Mouse (Mus musculus): ENCODE measurements at regions not wholly inside any gene's neighbourhood (a gene's known extent, or its start where the extent isn't known, plus 50 kb on each side); places are given as distances from the start of the nearest gene placed in this dataset.

- no peaks in the 10 kb centered on the region for H3K36me3 ChIP-seq
- no peak overlapping the region for H3K9ac ChIP-seq
- 89% methylated on average over 2 of the region's 2 CpGs for WGBS
- H3K4me3 ChIP-seq, result no peak overlapping the region
- H3K4me2 ChIP-seq (replicated peaks), result no peak overlapping the region
- no peaks in the 10 kb centered on the region for H3K4me1 ChIP-seq
- H3K9me3 ChIP-seq, result no peaks in the 10 kb centered on the region
- H3K27ac ChIP-seq, result no peak overlapping the region
- ATAC-seq (ENCODE audit: insufficient number of reproducible peaks, insufficient read depth, low FRiP score, low TSS enrichment), result no peak
- H3K27me3 ChIP-seq, result no peaks in the 10 kb centered on the region
Observed at GRCm38 (mm10) chr17:65105622-65106021, 269.8 kb upstream of the 4930583I09Rik start.

DNA sequence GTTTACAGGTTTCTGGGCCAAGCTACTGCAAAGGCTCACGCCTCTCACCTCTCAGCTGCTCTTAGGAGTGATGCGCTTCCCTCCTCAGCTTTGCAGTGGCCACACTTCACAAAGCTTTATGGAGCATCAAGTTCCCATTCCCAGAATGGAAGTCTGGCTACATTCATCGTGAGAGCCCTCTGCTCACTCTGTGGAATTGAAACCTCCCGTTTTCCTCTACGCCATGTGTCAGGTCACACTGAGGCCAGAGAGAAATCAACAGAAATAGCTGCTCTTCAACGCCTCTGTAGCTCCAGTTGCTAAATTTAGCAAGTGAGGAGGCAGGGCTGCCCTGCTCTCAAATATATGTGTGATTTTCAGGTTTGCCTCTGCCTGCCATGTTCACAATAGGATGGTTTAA is 265.3 kb upstream of the 4930583I09Rik start:
- Histone ChIP-seq H3K27me3 (no peaks in the 10 kb centered on the region), H3K4me2 (replicated peaks) (no peak overlapping the region), H3K4me3 (no peak overlapping the region), H3K9ac (no peak overlapping the region), H3K4me1 (no peaks in the 10 kb centered on the region), H3K36me3 (no peaks in the 10 kb centered on the region), H3K27ac (no peak overlapping the region), H3K9me3 (no peaks in the 10 kb centered on the region)
- 57% methylated on average over 6 of the region's 6 CpGs for WGBS
- no peak for ATAC-seq (ENCODE audit: insufficient number of reproducible peaks, insufficient read depth, low FRiP score, low TSS enrichment)

DNA sequence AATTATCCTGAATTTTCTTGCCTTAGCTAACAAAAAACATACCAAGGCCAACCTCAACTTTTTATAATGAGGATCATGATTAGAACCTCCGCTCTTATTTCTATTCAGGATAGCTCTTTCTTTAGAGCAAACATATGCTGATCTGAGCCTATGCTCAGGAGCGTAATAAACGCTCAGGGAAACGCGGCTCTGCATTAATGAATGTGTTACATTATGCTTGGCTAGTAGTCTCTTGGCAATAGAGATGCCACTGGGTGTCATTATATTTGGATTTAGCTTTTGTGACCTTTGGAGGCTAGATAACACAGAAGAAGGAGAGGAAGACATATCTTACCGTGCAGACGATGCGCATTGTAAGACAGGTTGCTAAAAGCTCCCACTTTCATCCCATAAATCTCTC is 246.4 kb upstream of the 4930583I09Rik start:
- no peak overlapping the region for H3K27ac ChIP-seq
- 88% methylated on average over 8 of the region's 8 CpGs for WGBS
- no peak for ATAC-seq (ENCODE audit: insufficient number of reproducible peaks, insufficient read depth, low FRiP score, low TSS enrichment)
- H3K4me2 ChIP-seq (replicated peaks), result no peak overlapping the region
- no peaks in the 10 kb centered on the region for H3K9me3 ChIP-seq
- no peaks in the 10 kb centered on the region for H3K27me3 ChIP-seq
- no peaks in the 10 kb centered on the region for H3K4me1 ChIP-seq
- no peak overlapping the region for H3K9ac ChIP-seq
- H3K4me3 ChIP-seq, result no peak overlapping the region
- H3K36me3 ChIP-seq, result no peaks in the 10 kb centered on the region

GRCm38 (mm10) chr17:65081779-65082086 is 245.9 kb upstream of the 4930583I09Rik start:
- no peaks in the 10 kb centered on the region for H3K9me3 ChIP-seq
- H3K27me3 ChIP-seq, result no peaks in the 10 kb centered on the region
- H3K9ac ChIP-seq, result no peak overlapping the region
- no peak overlapping the region for H3K4me2 ChIP-seq (replicated peaks)
- H3K4me3 ChIP-seq, result no peak overlapping the region
- H3K27ac ChIP-seq, result no peak overlapping the region
- no peak for ATAC-seq (ENCODE audit: insufficient number of reproducible peaks, insufficient read depth, low FRiP score, low TSS enrichment)
- H3K4me1 ChIP-seq, result no peaks in the 10 kb centered on the region
- no peaks in the 10 kb centered on the region for H3K36me3 ChIP-seq
- WGBS, result 63% methylated on average over 2 of the region's 2 CpGs

DNA sequence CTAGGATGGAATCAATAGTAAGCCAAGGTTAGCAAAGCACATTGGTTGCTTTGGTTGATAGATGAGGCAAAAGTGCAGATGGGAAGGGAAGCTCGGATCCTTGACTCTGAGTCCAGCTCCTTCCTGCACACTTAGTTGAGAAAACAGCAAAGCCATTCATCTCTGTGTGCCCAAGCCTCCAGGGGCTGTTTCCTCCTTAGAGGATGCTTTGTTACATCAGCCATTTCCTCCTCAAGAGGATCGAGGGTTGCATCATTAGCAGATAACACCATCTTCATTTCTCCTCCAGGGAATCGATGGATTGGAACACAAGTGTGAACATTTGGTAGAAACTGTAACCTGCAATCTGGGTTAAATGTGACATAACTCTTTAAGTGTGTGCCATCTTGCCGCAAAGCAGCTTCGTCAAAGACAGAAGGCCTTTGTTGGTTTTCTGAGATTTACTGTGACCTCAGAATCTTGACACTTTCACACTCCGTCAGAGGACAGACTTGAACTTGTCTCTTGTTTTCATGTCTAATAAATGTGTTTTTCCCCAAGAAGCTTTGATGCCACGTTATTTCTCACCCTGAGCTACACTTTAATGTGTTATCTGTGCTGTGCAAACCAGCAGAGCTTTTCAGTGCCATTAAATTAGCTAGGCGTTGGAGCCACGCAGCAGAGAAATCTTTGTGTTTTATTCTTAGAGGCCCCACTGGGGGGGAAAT is 245.4 kb upstream of the 4930583I09Rik start:
- Histone ChIP-seq H3K4me1 (no peaks in the 10 kb centered on the region), H3K27ac (no peak overlapping the region), H3K36me3 (no peaks in the 10 kb centered on the region), H3K27me3 (no peaks in the 10 kb centered on the region), H3K4me2 (replicated peaks) (no peak overlapping the region), H3K9me3 (no peaks in the 10 kb centered on the region), H3K4me3 (no peak overlapping the region), H3K9ac (no peak overlapping the region)
- no peak for ATAC-seq (ENCODE audit: insufficient number of reproducible peaks, insufficient read depth, low FRiP score, low TSS enrichment)
- 45% methylated on average over 9 of the region's 9 CpGs for WGBS

DNA sequence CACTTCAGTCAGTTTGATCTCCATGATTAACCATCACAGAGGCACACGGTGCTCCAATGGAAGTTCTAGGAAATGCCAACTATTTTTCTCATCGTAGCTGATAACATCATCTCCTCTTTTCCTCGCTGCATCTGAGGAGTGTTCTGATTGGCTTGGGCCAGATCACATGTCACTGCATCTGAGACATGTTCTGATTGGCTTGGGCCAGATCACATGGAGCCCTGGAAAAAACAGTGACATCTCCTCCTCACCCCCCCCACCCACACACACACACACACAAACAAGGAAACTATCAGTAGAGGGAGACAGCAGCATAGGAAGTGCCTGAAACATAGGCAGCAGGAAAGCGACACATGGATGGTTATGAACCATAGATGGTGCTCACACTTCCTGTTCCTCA is 239.0 kb upstream of the 4930583I09Rik start:
- H3K27ac ChIP-seq, result no peak overlapping the region
- no peak for ATAC-seq (ENCODE audit: insufficient number of reproducible peaks, insufficient read depth, low FRiP score, low TSS enrichment)
- H3K4me2 ChIP-seq (replicated peaks), result no peak overlapping the region
- no peaks in the 10 kb centered on the region for H3K27me3 ChIP-seq
- 92% methylated on average over 4 of the region's 4 CpGs for WGBS
- H3K4me3 ChIP-seq, result no peak overlapping the region
- no peaks in the 10 kb centered on the region for H3K36me3 ChIP-seq
- no peaks in the 10 kb centered on the region for H3K4me1 ChIP-seq
- no peak overlapping the region for H3K9ac ChIP-seq
- H3K9me3 ChIP-seq, result no peaks in the 10 kb centered on the region

- 55% methylated on average over 3 of the region's 3 CpGs for WGBS
- Histone ChIP-seq H3K27ac (no peak overlapping the region), H3K9ac (no peak overlapping the region), H3K9me3 (no peaks in the 10 kb centered on the region), H3K27me3 (no peaks in the 10 kb centered on the region), H3K36me3 (no peaks in the 10 kb centered on the region), H3K4me2 (replicated peaks) (no peak overlapping the region), H3K4me1 (no peaks in the 10 kb centered on the region), H3K4me3 (no peak overlapping the region)
- no peak for ATAC-seq (ENCODE audit: insufficient number of reproducible peaks, insufficient read depth, low FRiP score, low TSS enrichment)
Observed at GRCm38 (mm10) chr17:65071114-65071513, 235.2 kb upstream of the 4930583I09Rik start.

DNA sequence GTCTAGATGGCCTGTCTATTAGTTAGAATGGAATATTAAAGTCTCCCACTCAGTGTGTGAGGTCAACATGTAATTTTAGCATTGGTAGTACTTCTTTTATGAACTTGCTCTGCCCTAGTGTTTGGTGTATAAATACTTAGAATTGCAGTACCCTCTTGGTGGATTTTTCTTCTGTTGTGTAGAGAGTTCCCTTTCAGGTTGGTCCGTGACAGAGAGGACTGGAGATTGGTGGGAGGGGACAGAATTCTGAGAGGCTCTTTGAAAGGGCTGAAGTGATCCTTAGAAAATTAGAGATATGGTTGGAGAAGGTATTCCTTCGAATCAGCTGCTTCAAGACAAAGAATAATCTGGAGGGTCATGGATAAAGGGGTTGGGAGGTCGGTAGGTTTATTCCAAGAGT is 230.3 kb upstream of the 4930583I09Rik start:
- ATAC-seq (ENCODE audit: insufficient number of reproducible peaks, insufficient read depth, low FRiP score, low TSS enrichment), result no peak
- H3K4me1 ChIP-seq, result no peaks in the 10 kb centered on the region

GRCm38 (mm10) chr17:65056059-65056458 is 220.2 kb upstream of the 4930583I09Rik start:
- Histone ChIP-seq H3K27ac (no peak overlapping the region), H3K4me1 (no peaks in the 10 kb centered on the region), H3K9ac (no peak overlapping the region), H3K4me3 (no peak overlapping the region), H3K9me3 (no peaks in the 10 kb centered on the region), H3K4me2 (replicated peaks) (no peak overlapping the region), H3K27me3 (no peaks in the 10 kb centered on the region), H3K36me3 (no peaks in the 10 kb centered on the region)
- 71% methylated on average over 4 of the region's 4 CpGs for WGBS
- ATAC-seq (ENCODE audit: insufficient number of reproducible peaks, insufficient read depth, low FRiP score, low TSS enrichment), result no peak

More for the DNA sequence above, 230.3 kb upstream of the 4930583I09Rik start:
- no peak overlapping the region for H3K27ac ChIP-seq
- no peaks in the 10 kb centered on the region for H3K36me3 ChIP-seq
- no peaks in the 10 kb centered on the region for H3K27me3 ChIP-seq
- H3K9ac ChIP-seq, result no peak overlapping the region
- no peak overlapping the region for H3K4me2 ChIP-seq (replicated peaks)
- no peaks in the 10 kb centered on the region for H3K9me3 ChIP-seq
- H3K4me3 ChIP-seq, result no peak overlapping the region
- WGBS, result 79% methylated on average over 3 of the region's 3 CpGs

GRCm38 (mm10) chr17:65049860-65050482 is 214.1 kb upstream of the 4930583I09Rik start:
- ATAC-seq (ENCODE audit: insufficient number of reproducible peaks, insufficient read depth, low FRiP score, low TSS enrichment), result no peak
- 46% methylated on average over 7 of the region's 7 CpGs for WGBS

DNA sequence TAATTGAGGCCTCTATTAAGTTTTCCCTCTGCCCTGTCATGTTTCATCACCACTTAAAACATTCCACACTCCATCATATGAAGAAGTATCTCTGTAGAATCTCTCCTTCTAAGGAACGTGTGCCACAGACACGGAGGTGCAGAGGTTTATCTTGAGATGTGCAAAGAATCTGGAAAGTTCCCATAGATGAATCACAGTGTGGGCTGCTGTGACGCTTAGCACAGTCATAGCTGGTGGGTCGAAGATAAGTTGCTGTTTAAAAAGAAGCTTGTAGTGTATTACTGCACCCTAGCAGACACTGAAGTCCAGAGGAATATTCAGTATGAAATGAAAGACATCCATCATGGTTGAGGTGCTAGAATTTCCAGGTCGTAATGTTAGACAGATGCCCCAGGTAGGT is 179.9 kb upstream of the 4930583I09Rik start:
- Histone ChIP-seq H3K4me2 (replicated peaks) (no peak overlapping the region), H3K4me3 (no peak overlapping the region), H3K9me3 (no peaks in the 10 kb centered on the region), H3K4me1 (no peaks in the 10 kb centered on the region), H3K27ac (no peak overlapping the region), H3K36me3 (no peaks in the 10 kb centered on the region), H3K9ac (no peak overlapping the region), H3K27me3 (no peaks in the 10 kb centered on the region)
- ATAC-seq (ENCODE audit: insufficient number of reproducible peaks, insufficient read depth, low FRiP score, low TSS enrichment), result no peak
- 91% methylated on average over 5 of the region's 5 CpGs for WGBS

More at GRCm38 (mm10) chr17:65049860-65050482, 214.1 kb upstream of the 4930583I09Rik start:
- Histone ChIP-seq H3K9me3 (no peaks in the 10 kb centered on the region), H3K4me1 (no peaks in the 10 kb centered on the region), H3K27me3 (no peaks in the 10 kb centered on the region), H3K36me3 (no peaks in the 10 kb centered on the region), H3K9ac (no peak overlapping the region), H3K4me3 (no peak overlapping the region), H3K4me2 (replicated peaks) (no peak overlapping the region), H3K27ac (no peak overlapping the region)

DNA sequence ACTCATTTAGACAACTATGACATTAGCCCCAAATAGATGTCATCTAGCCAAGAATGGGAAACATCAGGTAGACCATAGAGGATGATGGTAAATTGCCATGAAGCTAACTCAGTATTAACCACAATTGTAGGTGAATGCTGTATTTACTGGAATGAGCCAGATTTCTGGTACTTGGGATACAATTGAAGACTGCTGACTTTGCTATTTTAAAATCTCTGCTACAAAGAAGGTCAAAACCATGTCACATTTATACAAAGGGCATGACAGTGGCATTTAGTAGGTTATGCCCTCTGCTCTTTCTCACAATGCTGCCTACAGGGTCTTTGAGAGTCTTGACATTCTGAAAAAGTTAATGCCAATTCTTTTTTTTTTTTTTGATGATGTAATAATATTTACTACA is 178.8 kb upstream of the 4930583I09Rik start:
- Histone ChIP-seq H3K36me3 (no peaks in the 10 kb centered on the region), H3K4me2 (replicated peaks) (no peak overlapping the region), H3K27me3 (no peaks in the 10 kb centered on the region), H3K9me3 (no peaks in the 10 kb centered on the region), H3K9ac (no peak overlapping the region), H3K4me1 (no peaks in the 10 kb centered on the region), H3K4me3 (no peak overlapping the region), H3K27ac (no peak overlapping the region)
- ATAC-seq (ENCODE audit: insufficient number of reproducible peaks, insufficient read depth, low FRiP score, low TSS enrichment), result no peak

Measured in embryonic facial prominence, embryonic 12.5 days (tissue).